In genomic region chr11:19024496-19025265, GRCm38 (mm10) we compare ENCODE assay signal across 9 mouse cellular contexts. TPM values are rescaled to one million over a fixed set of nuclear protein-coding genes. Genes with fewer than 3 reads are reported as not detected.
DNase-seq lines count a peak whose midpoint lies in the region; ATAC-seq lines count a peak whose summit lies in the region.
"Had no signal": no experiment of that assay in that cellular context is flagged by ENCODE, and none has a peak within 500 bp of the region (broad histone marks: within the 10 kb centered on the region; RNA-seq: fewer than 3 reads in every experiment).

No protein-coding gene starts in this region.

- no peak overlapping the region for H3K27ac ChIP-seq in hindbrain, embryonic 10.5 days
- no peak overlapping the region for H3K27ac ChIP-seq in hindbrain, embryonic 16.5 days (ENCODE audit: low read depth, low read length)
- H3K27ac ChIP-seq in neural tube, embryonic 11.5 days (ENCODE audit: low read depth, low read length), result no peak overlapping the region
- no peak overlapping the region for H3K27ac ChIP-seq in embryonic facial prominence, embryonic 11.5 days (replicated peaks; ENCODE audit: low read depth, low read length)
- H3K27ac ChIP-seq: midbrain, embryonic 12.5 days had no signal

- ATAC-seq in hindbrain, embryonic 16.5 days, result no peak
- ATAC-seq in neural tube, embryonic 11.5 days (ENCODE audit: insufficient read depth, low FRiP score, low TSS enrichment), result no peak
- no peak for ATAC-seq in embryonic facial prominence, embryonic 11.5 days (replicated peaks; ENCODE audit: insufficient number of reproducible peaks, low FRiP score, low TSS enrichment, low read depth)

- 37% methylated on average over 8 of the region's 8 CpGs for WGBS in hindbrain, embryonic 10.5 days
- 41% methylated on average over 8 of the region's 8 CpGs for WGBS in hindbrain, embryonic 16.5 days
- WGBS in neural tube, embryonic 11.5 days, result 24% methylated on average over 8 of the region's 8 CpGs
- 32% methylated on average over 8 of the region's 8 CpGs for WGBS in embryonic facial prominence, embryonic 11.5 days

- no peak overlapping the region for H3K4me3 ChIP-seq in hindbrain, embryonic 10.5 days
- no peak overlapping the region for H3K4me3 ChIP-seq in hindbrain, embryonic 16.5 days (ENCODE audit: low read length)
- no peak overlapping the region for H3K4me3 ChIP-seq in neural tube, embryonic 11.5 days (ENCODE audit: low read depth, low read length)
- H3K4me3 ChIP-seq in embryonic facial prominence, embryonic 11.5 days (ENCODE audit: low read depth, low read length), result no peak overlapping the region
- H3K4me3 ChIP-seq: midbrain, embryonic 12.5 days had no signal

- no peak overlapping the region for H3K4me2 ChIP-seq in hindbrain, embryonic 16.5 days (ENCODE audit: low read length)
- H3K4me2 ChIP-seq in neural tube, embryonic 11.5 days (ENCODE audit: low read depth), result no peak overlapping the region
- H3K4me2 ChIP-seq in embryonic facial prominence, embryonic 11.5 days (ENCODE audit: low read depth, low read length), result no peak overlapping the region
- H3K4me2 ChIP-seq: midbrain, embryonic 12.5 days had no signal

- no peak overlapping the region for H3K9ac ChIP-seq in hindbrain, embryonic 16.5 days (ENCODE audit: low read depth, low read length)
- no peak overlapping the region for H3K9ac ChIP-seq in neural tube, embryonic 11.5 days (ENCODE audit: low read length)
- H3K9ac ChIP-seq in embryonic facial prominence, embryonic 11.5 days (replicated peaks; ENCODE audit: low read length), result no peak overlapping the region
- H3K9ac ChIP-seq: midbrain, embryonic 12.5 days had no signal

- H3K4me1 ChIP-seq in hindbrain, embryonic 10.5 days (replicated peaks), result peaks cover 67% of the 10 kb centered on the region
- H3K4me1 ChIP-seq in hindbrain, embryonic 16.5 days (ENCODE audit: control insufficient read depth, insufficient read depth, low read depth, low read length), result peaks cover 22% of the 10 kb centered on the region
- H3K4me1 ChIP-seq in neural tube, embryonic 11.5 days (ENCODE audit: control insufficient read depth, insufficient read depth, low read length), result peaks cover 37% of the 10 kb centered on the region
- H3K4me1 ChIP-seq in embryonic facial prominence, embryonic 11.5 days (ENCODE audit: control insufficient read depth, insufficient read depth, low read length), result no peaks in the 10 kb centered on the region

- no peaks in the 10 kb centered on the region for H3K36me3 ChIP-seq in hindbrain, embryonic 10.5 days
- H3K36me3 ChIP-seq in hindbrain, embryonic 16.5 days (ENCODE audit: control insufficient read depth, insufficient read depth, low read length), result no peaks in the 10 kb centered on the region
- no peaks in the 10 kb centered on the region for H3K36me3 ChIP-seq in neural tube, embryonic 11.5 days (ENCODE audit: control insufficient read depth, insufficient read depth, low read length)
- no peaks in the 10 kb centered on the region for H3K36me3 ChIP-seq in embryonic facial prominence, embryonic 11.5 days (replicated peaks; ENCODE audit: control insufficient read depth, insufficient read depth, low read depth, low read length)
- H3K36me3 ChIP-seq: midbrain, embryonic 12.5 days had no signal

- no peaks in the 10 kb centered on the region for H3K9me3 ChIP-seq in hindbrain, embryonic 10.5 days
- H3K9me3 ChIP-seq in hindbrain, embryonic 16.5 days (ENCODE audit: control insufficient read depth, low read length), result no peaks in the 10 kb centered on the region
- H3K9me3 ChIP-seq in neural tube, embryonic 11.5 days (ENCODE audit: control insufficient read depth, low read length), result no peaks in the 10 kb centered on the region
- H3K9me3 ChIP-seq in embryonic facial prominence, embryonic 11.5 days (replicated peaks; ENCODE audit: control insufficient read depth, low read length), result no peaks in the 10 kb centered on the region
- H3K9me3 ChIP-seq: midbrain, embryonic 12.5 days had no signal

- H3K27me3 ChIP-seq in hindbrain, embryonic 10.5 days (ENCODE audit: insufficient read depth, poor library complexity, severe bottlenecking), result peaks cover 12% of the 10 kb centered on the region
- no peaks in the 10 kb centered on the region; the same call in 1 of the 2 replicates for H3K27me3 ChIP-seq in hindbrain, embryonic 16.5 days (replicated peaks; ENCODE audit: control insufficient read depth, insufficient read depth, low read length)
- H3K27me3 ChIP-seq in neural tube, embryonic 11.5 days (ENCODE audit: control insufficient read depth, insufficient read depth, low read length), result no peaks in the 10 kb centered on the region
- H3K27me3 ChIP-seq in embryonic facial prominence, embryonic 11.5 days (ENCODE audit: control insufficient read depth, insufficient read depth, low read length), result no peaks in the 10 kb centered on the region

- DNase-seq in hindbrain, embryonic 10.5 days (ENCODE audit: low spot score), result peak; percentile 9
- peak; percentile 38 for DNase-seq in neural tube, embryonic 11.5 days (ENCODE audit: low spot score)
- no peak for DNase-seq in neural tube, embryonic 10.5 days (ENCODE audit: extremely low spot score, low spot score)
- DNase-seq in embryonic facial prominence, embryonic 11.5 days (ENCODE audit: low spot score), result peak; percentile 83
- DNase-seq in yolk sac, embryonic 10.5 days (ENCODE audit: low spot score), result peak; percentile 45
- no peak for DNase-seq in right cerebral cortex, adult 18-20 months
- DNase-seq in spleen, adult 18-20 months, result no peak

RNA-seq across cellular contexts. Expression of gene Meis1, which starts 5.9 kb away (rescaled TPM):
- polyA plus RNA-seq in hindbrain, embryonic 10.5 days (2016; fragmentation: Nextera tagmentation; extraction: Ambion mirVana), result 92.9 and 123 TPM in 2 replicates
- polyA plus RNA-seq in hindbrain, embryonic 16.5 days (2015; fragmentation: Nextera tagmentation; extraction: Ambion mirVana), result 182 and 183 TPM in 2 replicates
- polyA plus RNA-seq in neural tube, embryonic 11.5 days (2014; fragmentation: Nextera tagmentation; extraction: Ambion mirVana), result 183 and 189 TPM in 2 replicates
- polyA plus RNA-seq in embryonic facial prominence, embryonic 11.5 days (2014; fragmentation: Nextera tagmentation; extraction: Ambion mirVana), result 89.8 and 91.2 TPM in 2 replicates

Comparison
In these comparisons a context has a peak if more than half of its experiments do, and no peak if none do; other contexts are left out.
1. DNase-seq: peak in hindbrain, embryonic 10.5 days (single experiment), neural tube, embryonic 11.5 days (single experiment), embryonic facial prominence, embryonic 11.5 days (single experiment) and yolk sac, embryonic 10.5 days (single experiment); none in neural tube, embryonic 10.5 days (single experiment), right cerebral cortex, adult 18-20 months (single experiment) and spleen, adult 18-20 months (0 of 2).